Mouse (Mus musculus): ENCODE results near the gene Gfpt2.

DNA sequence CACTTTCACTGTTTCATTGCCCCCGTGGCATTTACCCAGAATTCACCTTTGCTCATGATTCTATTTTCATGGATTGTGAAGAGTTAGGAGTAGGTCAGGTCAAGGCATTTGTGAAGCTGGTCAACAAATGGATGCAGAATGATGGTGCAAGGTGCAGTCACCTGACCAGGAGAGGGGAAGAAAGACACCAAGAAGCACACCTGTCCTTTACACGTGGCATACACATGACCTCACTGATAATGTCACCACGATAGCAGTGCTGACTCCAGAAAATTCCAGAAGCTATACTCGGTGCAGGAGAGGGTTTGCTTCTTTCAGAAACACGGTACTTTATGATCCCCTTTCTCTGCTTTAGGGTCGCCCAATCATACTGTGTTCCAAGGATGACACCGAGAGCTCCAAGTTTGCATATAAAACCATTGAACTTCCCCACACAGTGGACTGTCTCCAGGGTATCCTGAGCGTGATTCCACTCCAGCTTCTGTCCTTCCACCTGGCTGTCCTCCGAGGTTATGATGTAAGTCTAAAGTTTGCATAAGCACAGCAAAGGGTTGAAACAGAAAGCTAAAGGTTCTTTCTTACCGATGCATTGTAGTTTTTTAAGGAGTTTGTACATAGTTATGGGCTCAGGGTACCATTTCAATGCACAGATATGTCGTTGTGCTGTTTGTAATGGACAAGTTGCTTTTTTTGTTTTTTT is 41.4 kb downstream of the Gfpt2 start:
- TF ChIP-seq CTCF (conservative IDR thresholded peaks at IDR 0.05; ENCODE audit: low read length) (no peak), POU5F1 (IDR thresholded peaks at IDR 0.05; ENCODE audit: borderline replicate concordance, low read length) (no peak), NANOG (IDR thresholded peaks at IDR 0.05; ENCODE audit: borderline replicate concordance, low read length) (no peak)
